Mouse (Mus musculus) gastrocnemius, adult 18-20 months (tissue): ENCODE data around the gene Megf11. TPM values are rescaled to one million over a fixed set of nuclear protein-coding genes. Genes with fewer than 3 reads are reported as not detected.
"Not testable (repeated sequence)": the region's sequence is repeated elsewhere in the genome, so short reads cannot be mapped to it uniquely, and the experiment has no call there.

ENCODE experiments used
- DNase-seq: peaks from one replicate; pipeline ENCODE4 v3.0.0; 2021; ENCODE audit warnings: low spot score
- total RNA-seq, 2 experiments: library from RNA; stranded (reverse); gene quantifications; 2 replicates each; pipeline ENCODE4 v1.2.3; 2021

Gene Megf11
- total RNA-seq, 2 experiments from 2014 or later = 0.45 to 0.59 TPM

- DNase-seq = no peak
Observed at GRCm38 (mm10) chr9:64645462-64645861, 260.0 kb downstream of the Megf11 start.

- no peak for DNase-seq
Observed at GRCm38 (mm10) chr9:64649393-64649792, 264.0 kb downstream of the Megf11 start.

- DNase-seq = no peak
Observed at GRCm38 (mm10) chr9:64649892-64650291, 264.5 kb downstream of the Megf11 start.

- DNase-seq = no peak
Observed at GRCm38 (mm10) chr9:64651181-64651580, 265.8 kb downstream of the Megf11 start.

- DNase-seq = no peak
Observed at GRCm38 (mm10) chr9:64651689-64652088, 266.3 kb downstream of the Megf11 start.

GRCm38 (mm10) chr9:64652138-64652537 lies 266.7 kb downstream of the Megf11 start:
- no peak for DNase-seq

- DNase-seq = no peak
Observed at GRCm38 (mm10) chr9:64652841-64653361, 267.5 kb downstream of the Megf11 start.

GRCm38 (mm10) chr9:64654723-64655122 lies 269.3 kb downstream of the Megf11 start:
- DNase-seq = no peak

- DNase-seq = no peak
Observed at GRCm38 (mm10) chr9:64656613-64657012, 271.2 kb downstream of the Megf11 start.

- DNase-seq = no peak
Observed at GRCm38 (mm10) chr9:64660222-64660621, 274.8 kb downstream of the Megf11 start.

- no peak for DNase-seq
Observed at GRCm38 (mm10) chr9:64664612-64665011, 279.2 kb downstream of the Megf11 start.

GRCm38 (mm10) chr9:64666549-64666948 lies 281.1 kb downstream of the Megf11 start:
- no peak for DNase-seq

GRCm38 (mm10) chr9:64667513-64667912 lies 282.1 kb downstream of the Megf11 start:
- peak; percentile 7 for DNase-seq

- DNase-seq = no peak
Observed at GRCm38 (mm10) chr9:64668001-64668400, 282.6 kb downstream of the Megf11 start.

GRCm38 (mm10) chr9:64671341-64672319 lies 286.2 kb downstream of the Megf11 start:
- DNase-seq = not testable (repeated sequence)

GRCm38 (mm10) chr9:64687122-64688014 lies 301.9 kb downstream of the Megf11 start:
- no peak for DNase-seq

GRCm38 (mm10) chr9:64688015-64688394 lies 302.6 kb downstream of the Megf11 start:
- no peak for DNase-seq

GRCm38 (mm10) chr9:64690771-64691170 lies 305.3 kb downstream of the Megf11 start:
- DNase-seq = no peak

GRCm38 (mm10) chr9:64691176-64691575 lies 305.8 kb downstream of the Megf11 start:
- DNase-seq = no peak

- DNase-seq = no peak
Observed at GRCm38 (mm10) chr9:64693094-64693493, 307.7 kb downstream of the Megf11 start.

GRCm38 (mm10) chr9:64695266-64695665 lies 309.8 kb downstream of the Megf11 start:
- no peak for DNase-seq

- peak; percentile 51 for DNase-seq
Observed at GRCm38 (mm10) chr9:64696404-64696803, 311.0 kb downstream of the Megf11 start.
